Mouse (Mus musculus) layer of hippocampus, adult 18-20 months (tissue): ENCODE measurements at regions not wholly inside any gene's neighbourhood (a gene's known extent, or its start where the extent isn't known, plus 50 kb on each side); places are given as distances from the start of the nearest gene placed in this dataset.

Experiments
- DNase-seq, 2 experiments: peaks; one replicate each; pipeline ENCODE4 v3.0.0; 2022; ENCODE audit warnings: low spot score in 2 of 2

GRCm38 (mm10) chr3:50548568-50548967 lies 105.2 kb upstream of the Slc7a11 start:
- DNase-seq = no peak

- DNase-seq = no peak
Measured at GRCm38 (mm10) chr3:50530654-50531053, 87.2 kb upstream of the Slc7a11 start.

GRCm38 (mm10) chr3:50524006-50524405 lies 80.6 kb upstream of the Slc7a11 start:
- no peak for DNase-seq

- no peak for DNase-seq
Measured at GRCm38 (mm10) chr3:50507211-50507610, 63.8 kb upstream of the Slc7a11 start.
